Mouse (Mus musculus): ENCODE results near the gene Dpm3. TPM values are rescaled to one million over a fixed set of nuclear protein-coding genes. Genes with fewer than 3 reads are reported as not detected.

The Dpm3 gene
- total RNA-seq, 2 experiments from 2014 or later: 60.2 to 64.2 TPM

DNA sequence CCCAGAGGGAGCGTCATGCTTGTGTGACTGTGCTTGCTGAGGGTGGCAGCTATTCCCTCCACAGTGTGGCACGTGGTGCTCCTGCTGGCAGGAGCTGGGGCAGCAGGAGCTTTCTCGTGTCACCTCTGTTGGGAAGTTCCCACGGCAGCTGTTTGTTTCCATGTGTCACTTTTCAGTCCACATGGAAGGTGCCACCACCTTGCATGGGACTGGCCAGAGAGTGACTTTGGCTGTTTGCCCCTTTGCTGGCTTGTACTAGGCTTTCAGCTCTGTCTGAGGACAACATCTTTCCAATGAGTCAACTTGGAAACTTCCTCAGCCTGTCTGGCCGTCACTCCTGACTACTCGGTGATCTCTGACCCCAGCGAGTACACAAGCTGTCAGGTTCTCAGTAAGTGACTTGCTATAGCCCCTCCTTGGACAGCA, 29.4 kb downstream of the Dpm3 start:
- DNase-seq: peak; percentile 24 to 42
- intact Hi-C loops (cut with DNase I): no loop called here

- intact Hi-C loops (cut with DNase I): no loop called here
- DNase-seq: no peak
Observed at GRCm38 (mm10) chr3:89291874-89292273, 32.7 kb downstream of the Dpm3 start.

DNA sequence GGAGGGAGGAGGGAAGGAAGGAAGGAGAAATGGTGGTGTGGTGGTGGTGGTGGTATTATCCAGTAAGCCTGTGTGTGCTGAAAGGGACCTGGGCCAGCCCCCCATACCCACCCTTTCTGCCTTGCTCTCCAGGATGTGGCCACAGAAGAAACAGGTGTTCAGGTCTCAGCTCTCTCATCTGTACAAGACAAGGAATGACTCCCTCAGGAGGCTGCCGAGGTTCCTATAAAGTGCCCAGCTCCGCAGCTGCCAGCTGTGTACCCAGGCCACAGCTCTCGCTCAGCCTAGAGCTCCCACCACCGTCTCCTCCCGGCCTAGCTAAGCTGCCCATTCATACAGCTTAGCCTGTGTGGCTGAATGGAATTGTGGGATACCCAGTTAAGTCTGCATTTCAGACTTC, 33.1 kb downstream of the Dpm3 start:
- intact Hi-C loops (cut with DNase I): no loop called here
- no peak for DNase-seq

DNA sequence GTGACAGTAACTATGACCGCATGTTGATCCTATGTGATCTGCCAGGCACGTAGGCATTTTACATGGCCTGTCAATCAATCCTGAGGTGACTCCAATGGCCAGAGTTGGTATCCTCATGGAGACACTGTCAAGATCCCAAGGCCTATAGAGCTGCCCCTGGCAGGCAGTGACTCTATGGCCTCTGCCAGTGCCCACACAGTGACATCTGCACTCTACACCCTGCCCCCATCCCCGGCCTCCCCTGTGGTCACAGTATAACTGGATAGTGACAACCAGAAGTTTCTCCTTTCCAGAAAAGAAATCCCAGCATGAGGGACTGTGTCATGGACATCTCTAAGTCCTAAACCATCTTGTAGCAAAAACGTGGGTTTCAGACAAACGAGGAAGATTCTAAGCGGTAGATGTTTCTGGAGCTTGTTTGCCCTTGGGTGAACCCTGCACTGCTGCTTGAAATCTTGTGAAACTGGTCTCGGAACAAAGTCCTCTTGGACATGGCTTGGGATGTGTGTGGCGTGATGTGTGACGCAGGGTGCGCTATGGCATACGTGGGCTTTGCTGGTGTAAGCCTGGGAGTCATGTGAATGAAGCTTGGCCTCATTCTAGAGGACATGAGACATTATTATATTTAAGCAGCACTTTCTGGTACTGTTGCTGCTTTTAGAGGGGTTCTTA, 34.2 kb downstream of the Dpm3 start:
- intact Hi-C loops (cut with DNase I): no loop called here
- no peak for DNase-seq

DNA sequence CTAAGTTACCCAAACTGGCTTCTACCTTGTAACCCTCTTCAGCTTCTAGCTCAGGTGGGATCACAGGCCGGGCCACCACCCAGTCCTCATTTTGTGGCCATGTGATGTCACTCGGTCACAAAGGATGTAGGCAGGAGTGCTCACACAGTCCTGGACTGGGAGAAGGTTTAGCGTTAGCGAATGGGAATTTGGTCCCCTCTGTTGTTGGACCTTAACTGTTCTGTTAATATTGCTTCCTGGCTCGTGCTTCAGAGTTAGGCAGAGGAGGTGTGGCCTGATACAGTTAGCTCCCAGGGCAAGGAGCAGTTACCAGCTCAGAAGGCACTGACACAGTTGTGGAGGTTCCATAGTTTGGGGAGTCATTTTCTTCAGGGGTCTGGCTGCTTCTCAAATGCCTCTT, 35.0 kb downstream of the Dpm3 start:
- DNase-seq: no peak
- intact Hi-C loops (cut with DNase I): no loop called here

DNA sequence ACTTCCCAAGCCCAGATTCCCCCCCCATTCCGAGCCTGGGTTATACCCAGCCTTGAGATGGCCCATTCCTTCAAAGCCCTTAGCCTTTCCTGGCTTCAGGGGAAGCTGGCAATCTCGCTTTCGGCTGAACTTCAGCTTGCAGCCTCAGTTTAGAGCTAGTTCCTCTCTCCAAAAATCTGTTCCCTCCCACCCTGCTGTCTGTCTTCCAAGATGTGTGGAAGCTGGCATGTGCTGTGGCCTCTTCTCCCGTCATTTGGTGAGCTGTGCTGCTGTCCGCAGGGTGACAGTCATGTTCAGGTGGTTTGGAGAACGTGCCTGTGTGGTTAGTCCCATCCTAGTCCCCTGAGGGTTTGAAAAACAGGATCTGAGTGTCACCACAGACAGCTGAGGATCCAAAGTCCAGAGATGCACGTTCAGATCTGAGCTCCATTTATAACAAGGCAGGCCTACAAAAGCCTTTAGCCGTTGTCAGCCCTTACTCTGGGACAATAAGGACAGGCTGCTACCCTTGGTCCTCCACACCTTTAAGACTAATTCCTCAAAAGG, 36.6 kb downstream of the Dpm3 start:
- intact Hi-C loops (cut with DNase I): no loop called here
- DNase-seq: no peak

GRCm38 (mm10) chr3:89296761-89297396, 37.7 kb downstream of the Dpm3 start:
- intact Hi-C loops (cut with DNase I): no loop called here

GRCm38 (mm10) chr3:89298908-89299307, 39.8 kb downstream of the Dpm3 start:
- intact Hi-C loops (cut with DNase I): no loop called here
- no peak for DNase-seq

More at GRCm38 (mm10) chr3:89296761-89297396, 37.7 kb downstream of the Dpm3 start:
- DNase-seq: no peak

- intact Hi-C loops (cut with DNase I): no loop called here
- peak in 1 of 2 experiments; percentile 48 for DNase-seq
Observed at GRCm38 (mm10) chr3:89299499-89299898, 40.3 kb downstream of the Dpm3 start.

DNA sequence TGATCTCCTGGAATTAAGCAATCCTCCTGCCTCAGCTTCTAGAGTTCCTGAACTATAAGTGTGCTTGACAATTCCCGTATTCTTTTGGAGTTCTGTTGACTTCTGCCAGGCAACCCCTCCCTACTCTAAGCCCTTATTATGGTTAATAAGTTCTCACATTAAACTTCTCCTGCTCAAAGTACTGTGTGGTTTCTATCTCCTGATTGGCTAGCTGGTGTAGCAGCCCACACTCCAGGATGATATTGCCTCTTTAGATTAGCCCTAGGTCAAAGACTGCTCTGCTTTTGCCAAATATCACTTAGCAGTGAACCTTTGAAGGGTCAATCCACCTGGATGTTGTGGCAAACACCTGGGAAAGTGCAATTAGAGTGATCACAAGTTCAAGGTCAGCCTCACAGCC, 40.9 kb downstream of the Dpm3 start:
- DNase-seq: no peak
- intact Hi-C loops (cut with DNase I): loop anchor here (10.0 kb wide), 1 partner anchor 195 kb away; the partner anchor contains the start of genes Fdps and Gm43738

DNA sequence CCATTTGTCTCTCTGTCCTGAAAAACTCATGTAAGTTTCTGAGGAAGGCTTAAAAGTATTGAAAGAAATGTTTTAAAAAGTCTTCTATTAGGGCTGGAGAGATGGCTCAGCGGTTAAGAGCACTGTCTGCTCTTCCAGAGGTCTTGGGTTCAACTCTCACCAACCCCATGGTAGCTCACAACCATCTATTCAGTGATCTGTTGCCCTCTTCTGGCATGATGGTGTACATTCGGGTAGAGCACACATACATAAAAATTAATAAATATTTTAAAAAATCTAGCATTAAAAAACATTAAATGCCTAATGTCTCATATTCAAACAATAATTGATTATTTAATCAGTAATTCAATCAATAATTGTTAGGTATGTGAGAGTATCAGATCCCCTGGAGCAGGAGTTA, 41.4 kb downstream of the Dpm3 start:
- DNase-seq: no peak
- intact Hi-C loops (cut with DNase I): loop anchor here (10.0 kb wide), 1 partner anchor 196 kb away; the partner anchor contains the start of genes Fdps and Gm43738

GRCm38 (mm10) chr3:89304440-89304839, 45.3 kb downstream of the Dpm3 start:
- no peak for DNase-seq
- intact Hi-C loops (cut with DNase I): loop anchor here (10.0 kb wide), 1 partner anchor 200 kb away; the partner anchor contains the start of genes Fdps and Gm43738

GRCm38 (mm10) chr3:89305105-89305504, 45.9 kb downstream of the Dpm3 start:
- intact Hi-C loops (cut with DNase I): loop anchor here (10.0 kb wide), 1 partner anchor 200 kb away; the partner anchor contains the start of genes Fdps and Gm43738
- DNase-seq: no peak

DNA sequence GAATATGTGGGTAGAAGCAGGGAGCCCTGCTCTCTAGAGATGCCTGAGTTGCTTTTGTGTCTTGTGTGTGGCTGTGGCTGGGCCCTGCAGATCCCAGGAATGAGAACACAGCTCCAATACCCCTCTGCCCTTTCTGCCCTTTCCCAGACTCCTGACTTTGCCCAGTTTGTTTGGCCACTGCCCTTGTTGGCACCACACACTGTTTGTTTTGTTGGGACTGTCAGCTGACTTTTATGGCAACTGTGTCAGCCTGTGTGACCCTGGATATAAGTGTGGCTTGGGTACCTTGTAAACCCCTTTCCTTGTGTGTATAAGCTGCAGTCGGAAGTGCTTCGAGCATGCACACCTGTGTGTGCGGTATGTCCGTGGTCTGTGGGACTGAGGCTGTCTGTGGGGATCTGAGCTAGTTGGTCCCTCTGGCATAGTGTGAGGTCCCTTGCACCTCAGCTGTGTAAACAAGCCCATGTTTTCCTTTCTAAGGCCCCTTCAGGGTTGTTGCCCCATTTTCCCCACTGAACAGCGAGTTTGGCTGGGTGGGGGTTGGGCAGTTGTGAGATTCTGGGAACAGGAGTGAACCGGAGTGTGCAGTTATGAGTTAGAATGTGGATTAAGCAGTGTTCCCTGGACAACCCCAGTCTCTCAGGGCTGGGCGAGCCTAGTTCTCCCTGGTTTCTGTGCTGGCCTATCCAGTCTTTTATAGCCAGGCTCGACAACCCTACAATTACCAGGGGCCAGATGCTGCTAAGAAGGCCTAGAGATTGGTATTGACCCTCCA, 46.6 kb downstream of the Dpm3 start:
- DNase-seq: no peak
- intact Hi-C loops (cut with DNase I): loop anchor here (10.0 kb wide), 1 partner anchor 201 kb away; the partner anchor contains the start of genes Fdps and Gm43738

GRCm38 (mm10) chr3:89308089-89308488, 48.9 kb downstream of the Dpm3 start:
- intact Hi-C loops (cut with DNase I): loop anchor here (1.0 to 10.0 kb wide), 3 partner anchors 25 to 203 kb away; partner anchors contain the start of genes Fdps and Gm43738
- peak; percentile 73 to 78 for DNase-seq

GRCm38 (mm10) chr3:89314340-89314739, 55.2 kb downstream of the Dpm3 start:
- intact Hi-C loops (cut with DNase I): no loop called here

GRCm38 (mm10) chr3:89314791-89315190, 55.6 kb downstream of the Dpm3 start:
- intact Hi-C loops (cut with DNase I): no loop called here
- no peak for DNase-seq

More at GRCm38 (mm10) chr3:89314340-89314739, 55.2 kb downstream of the Dpm3 start:
- DNase-seq: no peak

GRCm38 (mm10) chr3:89315195-89315929, 56.2 kb downstream of the Dpm3 start:
- peak; percentile 78 to 91 for DNase-seq
- intact Hi-C loops (cut with DNase I): no loop called here

- DNase-seq: no peak
- intact Hi-C loops (cut with DNase I): loop anchor here (2.0 kb wide), 1 partner anchor 21 kb away; no protein-coding TSS in a partner anchor
Observed at GRCm38 (mm10) chr3:89315930-89316831, 57.0 kb downstream of the Dpm3 start.

Data from heart, postnatal 10 days (tissue).